Mouse (Mus musculus) kidney, postnatal 36 days (tissue): ENCODE data around the gene Nt5c1a.
"Not testable (repeated sequence)": the region's sequence is repeated elsewhere in the genome, so short reads cannot be mapped to it uniquely, and the experiment has no call there.

Experiments used
- DNase-seq, 2 experiments: peaks; one replicate each; pipeline ENCODE4 v3.0.0; 2021 to 2022; ENCODE audit warnings: mixed read lengths in 2 of 2

The Nt5c1a gene

GRCm38 (mm10) chr4:123201186-123202093 is at the start of gene Nt5c1a:
Gene Nt5c1a (plus strand): TSS chr4:123201504.
- DNase-seq = peak in 1 of 2 experiments; percentile 41

GRCm38 (mm10) chr4:123152003-123152402 is 49.3 kb upstream of the Nt5c1a start:
- no peak for DNase-seq

- DNase-seq = no peak
Observed at GRCm38 (mm10) chr4:123152976-123153375, 48.3 kb upstream of the Nt5c1a start.

- peak; percentile 32 to 41 for DNase-seq
Observed at GRCm38 (mm10) chr4:123155004-123155403, 46.3 kb upstream of the Nt5c1a start.

GRCm38 (mm10) chr4:123155427-123155826 is 45.9 kb upstream of the Nt5c1a start:
- no peak for DNase-seq

- no peak for DNase-seq
Observed at GRCm38 (mm10) chr4:123155840-123156239, 45.5 kb upstream of the Nt5c1a start.

GRCm38 (mm10) chr4:123160571-123160970 is 40.7 kb upstream of the Nt5c1a start:
- DNase-seq = no peak

GRCm38 (mm10) chr4:123161251-123161650 is 40.1 kb upstream of the Nt5c1a start:
- not testable (repeated sequence) for DNase-seq

GRCm38 (mm10) chr4:123162305-123162917 is 38.9 kb upstream of the Nt5c1a start:
- no peak for DNase-seq

GRCm38 (mm10) chr4:123164157-123164556 is 37.1 kb upstream of the Nt5c1a start:
- DNase-seq = no peak

GRCm38 (mm10) chr4:123171811-123172210 is 29.5 kb upstream of the Nt5c1a start:
- no peak for DNase-seq

- peak in 1 of 2 experiments; percentile 44 for DNase-seq
Observed at GRCm38 (mm10) chr4:123182328-123183238, 18.7 kb upstream of the Nt5c1a start, which contains the start of gene Hpcal4. Gene Hpcal4 (plus strand): TSS chr4:123183227.

- peak; percentile 73 to 75 for DNase-seq
Observed at GRCm38 (mm10) chr4:123183239-123184056, 17.9 kb upstream of the Nt5c1a start.

GRCm38 (mm10) chr4:123184816-123185215 is 16.5 kb upstream of the Nt5c1a start:
- no peak for DNase-seq

GRCm38 (mm10) chr4:123192336-123192735 is 9.0 kb upstream of the Nt5c1a start:
- DNase-seq = no peak

GRCm38 (mm10) chr4:123193791-123194190 is 7.5 kb upstream of the Nt5c1a start:
- DNase-seq = no peak

GRCm38 (mm10) chr4:123196695-123197094 is 4.6 kb upstream of the Nt5c1a start:
- peak in 1 of 2 experiments; percentile 25 for DNase-seq

- peak; percentile 55 to 80 for DNase-seq
Observed at GRCm38 (mm10) chr4:123200771-123201185, 526 bp upstream of the Nt5c1a start.

GRCm38 (mm10) chr4:123202094-123202420 is 753 bp downstream of the Nt5c1a start:
- DNase-seq = no peak

GRCm38 (mm10) chr4:123207337-123207736 is 6.0 kb downstream of the Nt5c1a start:
- DNase-seq = no peak

- no peak for DNase-seq
Observed at GRCm38 (mm10) chr4:123210996-123211395, 9.7 kb downstream of the Nt5c1a start.

- DNase-seq = no peak
Observed at GRCm38 (mm10) chr4:123211453-123211852, 10.1 kb downstream of the Nt5c1a start.
